In genomic region chr8:79680965-79681364, GRCm38 (mm10) we compare ENCODE assay signal across 9 mouse cellular contexts. TPM values are rescaled to one million over a fixed set of nuclear protein-coding genes. Genes with fewer than 3 reads are reported as not detected.
DNase-seq lines count a peak whose midpoint lies in the region; ATAC-seq and TF ChIP-seq lines count a peak whose summit lies in the region.
"Had no signal": no experiment of that assay in that cellular context is flagged by ENCODE, and none has a peak within 500 bp of the region (broad histone marks: within the 10 kb centered on the region; RNA-seq: fewer than 3 reads in every experiment).

No protein-coding gene starts in this region.

- H3K9ac ChIP-seq in kidney, embryonic 15.5 days, result peak overlapping the region; percentile 51; the same call in 1 of the 2 replicates
- H3K9ac ChIP-seq in embryonic facial prominence, embryonic 14.5 days (ENCODE audit: low read depth, low read length), result peak overlapping the region; percentile 54
- H3K9ac ChIP-seq in intestine, postnatal 0 days (ENCODE audit: low read depth, low read length), result 0 out of 2 replicates have a peak overlapping the region, but pooled peaks have one; percentile 40
- H3K9ac ChIP-seq in neural tube, embryonic 14.5 days (replicated peaks; ENCODE audit: low read depth, low read length), result no peak overlapping the region

- H3K27ac ChIP-seq in kidney, embryonic 15.5 days, result no peak overlapping the region
- H3K27ac ChIP-seq in embryonic facial prominence, embryonic 14.5 days (replicated peaks; ENCODE audit: low read depth, low read length), result no peak overlapping the region
- no peak overlapping the region for H3K27ac ChIP-seq in intestine, postnatal 0 days (ENCODE audit: low read depth, low read length)
- no peak overlapping the region for H3K27ac ChIP-seq in neural tube, embryonic 14.5 days (ENCODE audit: low read depth, low read length)

- no peaks in the 10 kb centered on the region for H3K27me3 ChIP-seq in kidney, embryonic 15.5 days
- no peaks in the 10 kb centered on the region for H3K27me3 ChIP-seq in embryonic facial prominence, embryonic 14.5 days (replicated peaks; ENCODE audit: control insufficient read depth, insufficient read depth, low read length)
- H3K27me3 ChIP-seq in intestine, postnatal 0 days (replicated peaks; ENCODE audit: control insufficient read depth, insufficient read depth, low read length), result no peaks in the 10 kb centered on the region
- H3K27me3 ChIP-seq in neural tube, embryonic 14.5 days (ENCODE audit: control insufficient read depth, insufficient read depth, low read length), result no peaks in the 10 kb centered on the region
- H3K27me3 ChIP-seq: Patski had no signal

- no peaks in the 10 kb centered on the region for H3K9me3 ChIP-seq in kidney, embryonic 15.5 days (replicated peaks)
- H3K9me3 ChIP-seq in embryonic facial prominence, embryonic 14.5 days (ENCODE audit: control insufficient read depth, low read length), result no peaks in the 10 kb centered on the region
- H3K9me3 ChIP-seq in intestine, postnatal 0 days (ENCODE audit: control insufficient read depth), result no peaks in the 10 kb centered on the region
- H3K9me3 ChIP-seq in neural tube, embryonic 14.5 days (ENCODE audit: control insufficient read depth, low read length), result no peaks in the 10 kb centered on the region

- H3K4me3 ChIP-seq in kidney, embryonic 15.5 days (replicated peaks), result peak overlapping the region; percentile 47
- H3K4me3 ChIP-seq in embryonic facial prominence, embryonic 14.5 days (ENCODE audit: low read depth, low read length), result peak overlapping the region; percentile 45
- H3K4me3 ChIP-seq in intestine, postnatal 0 days (ENCODE audit: low read depth, low read length), result peak overlapping the region; percentile 48
- peak overlapping the region; percentile 24 for H3K4me3 ChIP-seq in neural tube, embryonic 14.5 days (ENCODE audit: low read depth, low read length)

- peak; percentile 57 for ATAC-seq in kidney, embryonic 15.5 days (replicated peaks; ENCODE audit: low FRiP score)
- peak; percentile 42; the same call in 1 of the 2 replicates for ATAC-seq in embryonic facial prominence, embryonic 14.5 days (ENCODE audit: low read depth)
- ATAC-seq in intestine, postnatal 0 days, result no peak
- peak; percentile 71 for ATAC-seq in neural tube, embryonic 14.5 days (ENCODE audit: low read depth)
- ATAC-seq: Patski had no signal

- H3K4me1 ChIP-seq in kidney, embryonic 15.5 days, result peaks cover 11% of the 10 kb centered on the region
- peaks cover 6% of the 10 kb centered on the region; the same call in 1 of the 2 replicates for H3K4me1 ChIP-seq in embryonic facial prominence, embryonic 14.5 days (ENCODE audit: control insufficient read depth, insufficient read depth, low read length)
- H3K4me1 ChIP-seq in intestine, postnatal 0 days (replicated peaks; ENCODE audit: control insufficient read depth, insufficient read depth, low read length), result no peaks in the 10 kb centered on the region
- no peaks in the 10 kb centered on the region for H3K4me1 ChIP-seq in neural tube, embryonic 14.5 days (ENCODE audit: control insufficient read depth, insufficient read depth, low read length)

- peaks cover 52% of the 10 kb centered on the region for H3K36me3 ChIP-seq in kidney, embryonic 15.5 days
- peaks cover 43% of the 10 kb centered on the region for H3K36me3 ChIP-seq in embryonic facial prominence, embryonic 14.5 days (ENCODE audit: control insufficient read depth, insufficient read depth, low read length)
- peaks cover 13% of the 10 kb centered on the region for H3K36me3 ChIP-seq in intestine, postnatal 0 days (ENCODE audit: control insufficient read depth, insufficient read depth)
- H3K36me3 ChIP-seq in neural tube, embryonic 14.5 days (ENCODE audit: control insufficient read depth, insufficient read depth, low read length), result peaks cover 31% of the 10 kb centered on the region

- no peak for DNase-seq in kidney, adult 18-20 months
- no peak for DNase-seq in embryonic facial prominence, embryonic 14.5 days (ENCODE audit: low spot score)
- no peak for DNase-seq in adrenal gland, adult (ENCODE audit: inconsistent age in 2 of 2, low spot score in 1 of 2)
- DNase-seq in right cerebral cortex, adult 18-20 months, result no peak
- no peak for DNase-seq in adrenal gland, postnatal 36 days

- 43% methylated on average over 2 of the region's 2 CpGs for WGBS in kidney, embryonic 15.5 days
- WGBS in embryonic facial prominence, embryonic 14.5 days, result 36% methylated on average over 2 of the region's 2 CpGs
- WGBS in intestine, postnatal 0 days, result 36% methylated on average over 2 of the region's 2 CpGs
- 42% methylated on average over 2 of the region's 2 CpGs for WGBS in neural tube, embryonic 14.5 days

- TF ChIP-seq CTCF in intestine, postnatal 0 days (IDR thresholded peaks at IDR 0.05; ENCODE audit: low read depth), result no peak

- peak overlapping the region; percentile 77 for H3K4me2 ChIP-seq in kidney, embryonic 15.5 days
- H3K4me2 ChIP-seq in embryonic facial prominence, embryonic 14.5 days (ENCODE audit: low read depth, low read length), result peak overlapping the region; percentile 66
- peak overlapping the region; percentile 76 for H3K4me2 ChIP-seq in intestine, postnatal 0 days (replicated peaks; ENCODE audit: low read depth)
- H3K4me2 ChIP-seq in neural tube, embryonic 14.5 days (ENCODE audit: low read depth, low read length), result peak overlapping the region; percentile 49

RNA-seq across cellular contexts. Expression of gene Abce1, which starts 30.6 kb away (rescaled TPM):
- 106 and 113 TPM in 2 replicates for polyA plus RNA-seq in kidney, embryonic 15.5 days (2015; fragmentation: Nextera tagmentation; extraction: Ambion mirVana)
- polyA plus RNA-seq in embryonic facial prominence, embryonic 14.5 days (2014; fragmentation: Nextera tagmentation; extraction: Ambion mirVana), result 77.8 and 87.4 TPM in 2 replicates
- 23.9 and 25.3 TPM in 2 replicates for polyA plus RNA-seq in intestine, postnatal 0 days (2015; fragmentation: Nextera tagmentation; extraction: Ambion mirVana)
- polyA plus RNA-seq in neural tube, embryonic 14.5 days (2014; fragmentation: Nextera tagmentation; extraction: Ambion mirVana), result 90.9 and 106 TPM in 2 replicates
- total RNA-seq in adrenal gland, postnatal 36 days (2021), result 10 to 100 TPM; 80.0 to 92.9 TPM

RNA-seq across cellular contexts. Expression of gene Anapc10, which starts 30.7 kb away (rescaled TPM):
- 39.9 and 43.4 TPM in 2 replicates for polyA plus RNA-seq in kidney, embryonic 15.5 days (2015; fragmentation: Nextera tagmentation; extraction: Ambion mirVana)
- 39.5 and 40.0 TPM in 2 replicates for polyA plus RNA-seq in embryonic facial prominence, embryonic 14.5 days (2014; fragmentation: Nextera tagmentation; extraction: Ambion mirVana)
- polyA plus RNA-seq in intestine, postnatal 0 days (2015; fragmentation: Nextera tagmentation; extraction: Ambion mirVana), result 26.5 and 26.6 TPM in 2 replicates
- 37.0 and 39.2 TPM in 2 replicates for polyA plus RNA-seq in neural tube, embryonic 14.5 days (2014; fragmentation: Nextera tagmentation; extraction: Ambion mirVana)
- total RNA-seq in adrenal gland, postnatal 36 days (2021), result 10 to 100 TPM in 1 of 2 experiments, 1 to 10 TPM in 1; 9.6 to 10.9 TPM

RNA-seq across cellular contexts. Expression of gene Otud4, which starts 41.5 kb away (rescaled TPM):
- 15.7 and 16.0 TPM in 2 replicates for polyA plus RNA-seq in kidney, embryonic 15.5 days (2015; fragmentation: Nextera tagmentation; extraction: Ambion mirVana)
- 22.2 and 24.0 TPM in 2 replicates for polyA plus RNA-seq in embryonic facial prominence, embryonic 14.5 days (2014; fragmentation: Nextera tagmentation; extraction: Ambion mirVana)
- polyA plus RNA-seq in intestine, postnatal 0 days (2015; fragmentation: Nextera tagmentation; extraction: Ambion mirVana), result 6.0 and 6.3 TPM in 2 replicates
- 21.1 and 21.8 TPM in 2 replicates for polyA plus RNA-seq in neural tube, embryonic 14.5 days (2014; fragmentation: Nextera tagmentation; extraction: Ambion mirVana)
- 10 to 100 TPM; 51.7 to 51.9 TPM for total RNA-seq in adrenal gland, postnatal 36 days (2021)
